Mouse (Mus musculus): ENCODE data around the gene Fbxo4. TPM values are rescaled to one million over a fixed set of nuclear protein-coding genes. Genes with fewer than 3 reads are reported as not detected.
A peak's percentile ranks its signal among the peaks of the same experiment; 100 is the strongest.

Gene Fbxo4
- total RNA-seq, 2 experiments from 2014 or later, result 3.6 to 4.3 TPM

GRCm38 (mm10) chr15:3969743-3970142 lies 9.6 kb downstream of the Fbxo4 start:
- H3K4me3 ChIP-seq, result no peak overlapping the region
- intact Hi-C loops (cut with DNase I), result loop anchor here (10.0 kb wide), 1 partner anchor 385 kb away; the partner anchor contains the start of gene Ghr
- no peak overlapping the region for H3K27ac ChIP-seq
- no peak for DNase-seq
- no peak for TF ChIP-seq CTCF (IDR thresholded peaks at IDR 0.05)

- intact Hi-C loops (cut with DNase I), result loop anchor here (5.0 to 10.0 kb wide), 2 partner anchors 65 to 377 kb away; partner anchors contain the start of genes Ghr and Oxct1
Observed at GRCm38 (mm10) chr15:3962251-3962650, 17.1 kb downstream of the Fbxo4 start.

GRCm38 (mm10) chr15:3960094-3960493 lies 19.3 kb downstream of the Fbxo4 start:
- TF ChIP-seq CTCF (IDR thresholded peaks at IDR 0.05), result no peak
- intact Hi-C loops (cut with DNase I), result loop anchor here (5.0 to 10.0 kb wide), 2 partner anchors 67 to 375 kb away; partner anchors contain the start of genes Ghr and Oxct1
- H3K4me3 ChIP-seq, result no peak overlapping the region
- no peak for DNase-seq
- H3K27ac ChIP-seq, result no peak overlapping the region

More at GRCm38 (mm10) chr15:3962251-3962650, 17.1 kb downstream of the Fbxo4 start:
- peak; percentile 61 for DNase-seq
- H3K27ac ChIP-seq, result peak overlapping the region; percentile 75
- no peak for TF ChIP-seq CTCF (IDR thresholded peaks at IDR 0.05)
- H3K4me3 ChIP-seq, result no peak overlapping the region

- no peak overlapping the region for H3K27ac ChIP-seq
- peak; percentile 29 for DNase-seq
- H3K4me3 ChIP-seq, result no peak overlapping the region
- TF ChIP-seq CTCF (IDR thresholded peaks at IDR 0.05), result peak; percentile 89
- intact Hi-C loops (cut with DNase I), result loop anchor here (1.0 kb wide), 1 partner anchor 86 kb away; no protein-coding TSS in a partner anchor
Observed at GRCm38 (mm10) chr15:3957982-3958381, 21.4 kb downstream of the Fbxo4 start.

GRCm38 (mm10) chr15:3954971-3955370 lies 24.4 kb downstream of the Fbxo4 start:
- TF ChIP-seq CTCF (IDR thresholded peaks at IDR 0.05), result no peak
- no peak for DNase-seq
- no peak overlapping the region for H3K4me3 ChIP-seq
- H3K27ac ChIP-seq, result no peak overlapping the region
- intact Hi-C loops (cut with DNase I), result no loop called here

GRCm38 (mm10) chr15:3938132-3938531 lies 41.2 kb downstream of the Fbxo4 start:
- no peak overlapping the region for H3K27ac ChIP-seq
- intact Hi-C loops (cut with DNase I), result no loop called here
- peak; percentile 24; the same call in 1 of the 2 replicates for TF ChIP-seq CTCF (IDR thresholded peaks at IDR 0.05)
- no peak for DNase-seq
- no peak overlapping the region for H3K4me3 ChIP-seq

GRCm38 (mm10) chr15:3936056-3936455 lies 43.3 kb downstream of the Fbxo4 start:
- intact Hi-C loops (cut with DNase I), result no loop called here
- DNase-seq, result no peak
- no peak overlapping the region for H3K4me3 ChIP-seq
- no peak overlapping the region for H3K27ac ChIP-seq
- no peak for TF ChIP-seq CTCF (IDR thresholded peaks at IDR 0.05)

GRCm38 (mm10) chr15:3933466-3933865 lies 45.9 kb downstream of the Fbxo4 start:
- no peak overlapping the region for H3K27ac ChIP-seq
- H3K4me3 ChIP-seq, result no peak overlapping the region
- intact Hi-C loops (cut with DNase I), result no loop called here
- TF ChIP-seq CTCF (IDR thresholded peaks at IDR 0.05), result no peak
- no peak for DNase-seq

- no peak overlapping the region for H3K27ac ChIP-seq
- no peak overlapping the region for H3K4me3 ChIP-seq
- intact Hi-C loops (cut with DNase I), result no loop called here
- no peak for TF ChIP-seq CTCF (IDR thresholded peaks at IDR 0.05)
- no peak for DNase-seq
Observed at GRCm38 (mm10) chr15:3931931-3932330, 47.4 kb downstream of the Fbxo4 start.

Other genes with a start within 250 kb of the Fbxo4 start
- 10 to 100 TPM; 12.6 to 13.4 TPM for gene AW549877, start 16.2 kb upstream of the Fbxo4 start, total RNA-seq (2021)
- 100 to 1,000 TPM; 266 to 585 TPM for gene Oxct1, start 46.8 kb upstream of the Fbxo4 start, total RNA-seq (2021)